Mouse (Mus musculus) MEL (cell line): ENCODE measurements at regions not wholly inside any gene's neighbourhood (a gene's known extent, or its start where the extent isn't known, plus 50 kb on each side); places are given as distances from the start of the nearest gene placed in this dataset.
A peak's percentile ranks its signal among the peaks of the same experiment; 100 is the strongest.

ENCODE experiments used
- DNase-seq: peaks from one replicate; pipeline ENCODE4 v3.0.0; 2011; ENCODE audit warnings: low read depth, low spot score
- H3K27ac ChIP-seq: 2 replicates; pipeline ENCODE4 v1.5.1; 2012; ENCODE audit warnings: low read depth, mild to moderate bottlenecking, control low read depth, low read length, moderate library complexity; ENCODE audit not compliant: control insufficient read depth
- H3K27me3 ChIP-seq, 2 experiments: fragments of 150-350 bp in 1 of 2; sonication (generic) in 1 of 2; 2 replicates each; pipeline ENCODE4 v1.6.1; 2012; ENCODE audit warnings: low read length in 2 of 2, mild to moderate bottlenecking in 2 of 2, improper control_type of control experiment in 1 of 2, moderate library complexity in 1 of 2; ENCODE audit not compliant: insufficient read depth in 2 of 2, control insufficient read depth in 1 of 2
- H3K36me3 ChIP-seq, 2 experiments: 2 replicates each; pipeline ENCODE4 v1.6.1; 2012 to 2014; ENCODE audit warnings: low read length in 2 of 2, improper control_type of control experiment in 1 of 2, inconsistent platforms in 1 of 2, mild to moderate bottlenecking in 1 of 2; ENCODE audit not compliant: insufficient read depth in 2 of 2, control insufficient read depth in 1 of 2
- H3K4me1 ChIP-seq, 2 experiments: fragments of 150-350 bp in 1 of 2; sonication (generic) in 1 of 2; 2 replicates each; pipeline ENCODE4 v1.6.1; 2012; ENCODE audit warnings: low read length in 2 of 2, improper control_type of control experiment in 1 of 2, mild to moderate bottlenecking in 1 of 2; ENCODE audit not compliant: insufficient read depth in 2 of 2, control insufficient read depth in 1 of 2
- H3K4me3 ChIP-seq, 2 experiments: fragments of 150-350 bp in 1 of 2; sonication (generic) in 1 of 2; 2 replicates each; pipeline ENCODE4 v1.5.1; 2012; ENCODE audit warnings: low read depth in 2 of 2, low read length in 2 of 2, mild to moderate bottlenecking in 2 of 2, moderate library complexity in 2 of 2, control low read depth in 1 of 2, improper control_type of control experiment in 1 of 2; ENCODE audit not compliant: control insufficient read depth in 1 of 2, insufficient read depth in 1 of 2
- H3K79me2 ChIP-seq: 2 replicates; pipeline ENCODE4 v1.6.1; 2012; ENCODE audit warnings: mild to moderate bottlenecking, low read length, moderate library complexity; ENCODE audit not compliant: control insufficient read depth, poor library complexity, insufficient read depth
- H3K9ac ChIP-seq: 2 replicates; pipeline ENCODE4 v1.6.1; 2012; ENCODE audit warnings: low read depth, mild to moderate bottlenecking, control low read depth, low read length, moderate library complexity; ENCODE audit not compliant: control insufficient read depth, poor library complexity, severe bottlenecking
- H3K9me3 ChIP-seq: fragments of 150-350 bp; sonication (generic); replicated peaks from 2 replicates; pipeline ENCODE4 v1.6.1; 2012; ENCODE audit warnings: mild to moderate bottlenecking, low read length, improper control_type of control experiment, moderate library complexity; ENCODE audit not compliant: insufficient read depth
- CHD1 ChIP-seq: IDR thresholded peaks from 2 replicates; pipeline ENCODE4 v1.6.1; 2012; ENCODE audit warnings: low read depth, mild to moderate bottlenecking, inconsistent platforms, low read length, improper control_type of control experiment
- CTCF ChIP-seq, 3 experiments: IDR thresholded peaks in 2 of 3; conservative IDR thresholded peaks in 1 of 3; 2 replicates each; pipeline ENCODE4 v1.5.1; 2011 to 2012; ENCODE audit warnings: low read length in 3 of 3, low read depth in 2 of 3, mild to moderate bottlenecking in 2 of 3, improper control_type of control experiment in 1 of 3, inconsistent platforms in 1 of 3, mixed read lengths in 1 of 3, moderate library complexity in 1 of 3; ENCODE audit not compliant: control insufficient read depth in 1 of 3, insufficient read depth in 1 of 3, poor library complexity in 1 of 3, severe bottlenecking in 1 of 3
- ELF1 ChIP-seq: IDR thresholded peaks from 2 replicates; pipeline ENCODE4 v1.6.1; 2014; ENCODE audit warnings: low read depth, mild to moderate bottlenecking, inconsistent platforms, low read length, improper control_type of control experiment, moderate library complexity
- EP300 ChIP-seq, 2 experiments: IDR thresholded peaks; 2 replicates each; pipeline ENCODE4 v1.6.1; 2011; ENCODE audit warnings: improper control_type of control experiment in 2 of 2, low read length in 2 of 2, low read depth in 1 of 2, mild to moderate bottlenecking in 1 of 2
- ETS1 ChIP-seq: IDR thresholded peaks from 2 replicates; pipeline ENCODE4 v1.6.1; 2012; ENCODE audit warnings: low read depth, mild to moderate bottlenecking, inconsistent platforms, low read length, improper control_type of control experiment, moderate library complexity
- GABPA ChIP-seq: IDR thresholded peaks from 2 replicates; pipeline ENCODE4 v1.6.1; 2012; ENCODE audit warnings: low read depth, mild to moderate bottlenecking, inconsistent platforms, low read length, improper control_type of control experiment, moderate library complexity
- GATA1 ChIP-seq: IDR thresholded peaks from 2 replicates; pipeline ENCODE4 v1.6.1; 2011; ENCODE audit warnings: low read depth, low read length, improper control_type of control experiment
- HCFC1 ChIP-seq: IDR thresholded peaks from 2 replicates; pipeline ENCODE4 v1.6.1; 2012; ENCODE audit warnings: low read depth, mild to moderate bottlenecking, inconsistent platforms, low read length, improper control_type of control experiment, moderate library complexity
- KAT2A ChIP-seq: conservative IDR thresholded peaks from 2 replicates; pipeline ENCODE4 v1.6.1; 2012; ENCODE audit warnings: low read depth, low read length, improper control_type of control experiment, inconsistent platforms
- MAFK ChIP-seq: IDR thresholded peaks from 2 replicates; pipeline ENCODE4 v1.6.1; 2011; ENCODE audit warnings: low read depth, mild to moderate bottlenecking, low read length, improper control_type of control experiment, borderline replicate concordance
- MEF2A ChIP-seq: IDR thresholded peaks from 2 replicates; pipeline ENCODE4 v1.6.1; 2014; ENCODE audit warnings: low read depth, mild to moderate bottlenecking, inconsistent platforms, low read length, improper control_type of control experiment; ENCODE audit not compliant: poor library complexity, insufficient replicate concordance, severe bottlenecking; ENCODE audit errors: extremely low read depth
- MXI1 ChIP-seq: IDR thresholded peaks from 2 replicates; pipeline ENCODE4 v1.6.1; 2011; ENCODE audit warnings: mild to moderate bottlenecking, low read depth, low read length, improper control_type of control experiment
- MYB ChIP-seq: IDR thresholded peaks from 2 replicates; pipeline ENCODE4 v1.6.1; 2011; ENCODE audit warnings: mild to moderate bottlenecking, low read depth, low read length, improper control_type of control experiment
- NELFE ChIP-seq: IDR thresholded peaks from 2 replicates; pipeline ENCODE4 v1.6.1; 2011; ENCODE audit warnings: low read depth, low read length, improper control_type of control experiment
- RCOR1 ChIP-seq: IDR thresholded peaks from 2 replicates; pipeline ENCODE4 v1.6.1; 2012; ENCODE audit warnings: low read depth, mild to moderate bottlenecking, inconsistent platforms, low read length, improper control_type of control experiment
- TAL1 ChIP-seq: IDR thresholded peaks from 2 replicates; pipeline ENCODE4 v1.6.1; 2012; ENCODE audit warnings: mild to moderate bottlenecking, inconsistent platforms, low read length, moderate library complexity, mixed read lengths
- TCF12 ChIP-seq: IDR thresholded peaks from 2 replicates; pipeline ENCODE4 v1.6.1; 2014; ENCODE audit warnings: low read depth, mild to moderate bottlenecking, inconsistent platforms, low read length, improper control_type of control experiment, moderate library complexity
- UBTF ChIP-seq: IDR thresholded peaks from 2 replicates; pipeline ENCODE4 v1.6.1; 2012; ENCODE audit warnings: low read depth, mild to moderate bottlenecking, inconsistent platforms, low read length, improper control_type of control experiment, moderate library complexity, borderline replicate concordance; ENCODE audit not compliant: insufficient read depth
- USF1 ChIP-seq: IDR thresholded peaks from 2 replicates; pipeline ENCODE4 v1.6.1; 2014; ENCODE audit warnings: low read depth, mild to moderate bottlenecking, inconsistent platforms, low read length, improper control_type of control experiment, moderate library complexity
- ZKSCAN1 ChIP-seq: IDR thresholded peaks from 2 replicates; pipeline ENCODE4 v1.6.1; 2012; ENCODE audit warnings: low read depth, mild to moderate bottlenecking, inconsistent platforms, low read length, improper control_type of control experiment, moderate library complexity
- ZMIZ1 ChIP-seq: IDR thresholded peaks from 2 replicates; pipeline ENCODE4 v1.6.1; 2012; ENCODE audit warnings: low read depth, mild to moderate bottlenecking, inconsistent platforms, low read length, improper control_type of control experiment, moderate library complexity
- ZNF384 ChIP-seq: IDR thresholded peaks from 2 replicates; pipeline ENCODE4 v1.6.1; 2012; ENCODE audit warnings: low read depth, mild to moderate bottlenecking, inconsistent platforms, low read length, improper control_type of control experiment

GRCm38 (mm10) chr13:83344611-83345319 is 159.1 kb upstream of the Mef2c start:
- TF ChIP-seq ELF1 (no peak), CTCF (IDR thresholded peaks at IDR 0.05 in 2 of 3, conservative IDR thresholded peaks at IDR 0.05 in 1 of 3; ENCODE audit: control insufficient read depth in 1 of 3, insufficient read depth in 1 of 3, low read depth in 2 of 3, low read length in 3 of 3, poor library complexity in 1 of 3, severe bottlenecking in 1 of 3) (no peak), TCF12 (peak; percentile 94), ZNF384 (no peak), HCFC1 (no peak), ETS1 (peak; percentile 64), GATA1 (peak; percentile 86), MAFK (0 out of 2 replicates have a peak, but pooled peaks have one; percentile 59), ZKSCAN1 (no peak), ZMIZ1 (no peak), MEF2A (0 out of 2 replicates have a peak, but pooled peaks have one; percentile 11), EP300 (IDR thresholded peaks at IDR 0.05; ENCODE audit: low read depth in 1 of 2, low read length in 2 of 2) (peak; percentile 87 to 93), TAL1 (peak; percentile 66), RCOR1 (peak; percentile 58; the same call in 1 of the 2 replicates), MYB (peak; percentile 54; the same call in 1 of the 2 replicates), MXI1 (no peak), GABPA (no peak), CHD1 (0 out of 2 replicates have a peak, but pooled peaks have one; percentile 22), USF1 (no peak), NELFE (no peak)
- peaks cover 0 to 22% of the 10 kb centered on the region in 2 experiments; a peak in 2 of 4 replicates for H3K36me3 ChIP-seq
- H3K4me3 ChIP-seq = peak overlapping the region; percentile 47 to 63
- H3K27ac ChIP-seq = peak overlapping the region; percentile 58
- peak overlapping the region; percentile 44 for H3K9ac ChIP-seq
- H3K4me1 ChIP-seq = peaks cover 0 to 17% of the 10 kb centered on the region in 2 experiments
- no peaks in the 10 kb centered on the region for H3K9me3 ChIP-seq
- DNase-seq = peak; percentile 51
- H3K79me2 ChIP-seq = no peaks in the 10 kb centered on the region
- no peaks in the 10 kb centered on the region for H3K27me3 ChIP-seq

- H3K4me1 ChIP-seq = peaks cover 0 to 2% of the 10 kb centered on the region in 2 experiments; a peak in 1 of 4 replicates
- H3K27me3 ChIP-seq = no peaks in the 10 kb centered on the region
- TF ChIP-seq USF1 (no peak), UBTF (no peak), EP300 (IDR thresholded peaks at IDR 0.05; ENCODE audit: low read depth in 1 of 2, low read length in 2 of 2) (no peak), ZMIZ1 (no peak), GABPA (no peak), KAT2A (no peak)
- H3K27ac ChIP-seq = no peak overlapping the region
- H3K79me2 ChIP-seq = no peaks in the 10 kb centered on the region
- H3K9ac ChIP-seq = no peak overlapping the region
- no peak for DNase-seq
- H3K4me3 ChIP-seq = no peak overlapping the region
- no peaks in the 10 kb centered on the region for H3K36me3 ChIP-seq
- H3K9me3 ChIP-seq = no peaks in the 10 kb centered on the region
These were observed 148.5 kb upstream of the Mef2c start for GRCm38 (mm10) chr13:83355341-83355740.
